Mouse (Mus musculus): ENCODE measurements at regions not wholly inside any gene's neighbourhood (a gene's known extent, or its start where the extent isn't known, plus 50 kb on each side); places are given as distances from the start of the nearest gene placed in this dataset.

GRCm38 (mm10) chr11:93808431-93808830 lies 77.1 kb downstream of the Utp18 start:
- no peak for DNase-seq (ENCODE audit: low spot score in 2 of 2)

- DNase-seq (ENCODE audit: low spot score in 2 of 2): no peak
These were observed 78.4 kb downstream of the Utp18 start for GRCm38 (mm10) chr11:93807205-93807604.

GRCm38 (mm10) chr11:93771143-93771940 lies 114.2 kb downstream of the Utp18 start:
- DNase-seq (ENCODE audit: low spot score in 2 of 2): no peak

- DNase-seq (ENCODE audit: low spot score in 2 of 2): no peak
These were observed 119.6 kb downstream of the Utp18 start for GRCm38 (mm10) chr11:93765961-93766360.

- DNase-seq (ENCODE audit: low spot score in 2 of 2): peak in 1 of 2 experiments; percentile 1
These were observed 122.6 kb downstream of the Utp18 start for GRCm38 (mm10) chr11:93762832-93763530.

GRCm38 (mm10) chr11:93757825-93758224 lies 127.7 kb downstream of the Utp18 start:
- no peak for DNase-seq (ENCODE audit: low spot score in 2 of 2)

GRCm38 (mm10) chr11:93736618-93737017 lies 148.9 kb downstream of the Utp18 start:
- no peak for DNase-seq (ENCODE audit: low spot score in 2 of 2)

GRCm38 (mm10) chr11:93733568-93734185 lies 151.9 kb downstream of the Utp18 start:
- DNase-seq (ENCODE audit: low spot score in 2 of 2): no peak

GRCm38 (mm10) chr11:93729119-93729518 lies 156.4 kb downstream of the Utp18 start:
- DNase-seq (ENCODE audit: low spot score in 2 of 2): no peak

GRCm38 (mm10) chr11:93725242-93725641 lies 160.3 kb downstream of the Utp18 start:
- DNase-seq (ENCODE audit: low spot score in 2 of 2): no peak

- no peak for DNase-seq (ENCODE audit: low spot score in 2 of 2)
These were observed 166.4 kb downstream of the Utp18 start for GRCm38 (mm10) chr11:93719141-93719540.

GRCm38 (mm10) chr11:93709686-93710085 lies 175.9 kb downstream of the Utp18 start:
- DNase-seq (ENCODE audit: low spot score in 2 of 2): no peak

- DNase-seq (ENCODE audit: low spot score in 2 of 2): no peak
These were observed 188.5 kb downstream of the Utp18 start for GRCm38 (mm10) chr11:93696982-93697541.

GRCm38 (mm10) chr11:93696096-93696890 lies 189.3 kb downstream of the Utp18 start:
- no peak for DNase-seq (ENCODE audit: low spot score in 2 of 2)

- DNase-seq (ENCODE audit: low spot score in 2 of 2): no peak
These were observed 201.9 kb downstream of the Utp18 start for GRCm38 (mm10) chr11:93683691-93684090.

GRCm38 (mm10) chr11:93676299-93676698 lies 209.3 kb downstream of the Utp18 start:
- DNase-seq (ENCODE audit: low spot score in 2 of 2): no peak

- DNase-seq (ENCODE audit: low spot score in 2 of 2): no peak
These were observed 213.5 kb downstream of the Utp18 start for GRCm38 (mm10) chr11:93672025-93672424.

- DNase-seq (ENCODE audit: low spot score in 2 of 2): no peak
These were observed 223.9 kb downstream of the Utp18 start for GRCm38 (mm10) chr11:93661657-93662056.

- DNase-seq (ENCODE audit: low spot score in 2 of 2): no peak
These were observed 225.2 kb downstream of the Utp18 start for GRCm38 (mm10) chr11:93660379-93660778.

- no peak for DNase-seq (ENCODE audit: low spot score in 2 of 2)
These were observed 226.8 kb downstream of the Utp18 start for GRCm38 (mm10) chr11:93658719-93659118.

GRCm38 (mm10) chr11:93655602-93656239 lies 229.8 kb downstream of the Utp18 start:
- no peak for DNase-seq (ENCODE audit: low spot score in 2 of 2)
